Mouse (Mus musculus) kidney, adult 11 months (tissue): Measurements from ENCODE around the gene Olfr926.
"Not testable (repeated sequence)": the region's sequence is repeated elsewhere in the genome, so short reads cannot be mapped to it uniquely, and the experiment has no call there.

Source experiments
- DNase-seq: peaks from one replicate; pipeline ENCODE4 v3.0.0; 2022

Olfr926 gene

GRCm38 (mm10) chr9:38876826-38877225 is at the start of gene Olfr926:
TSS of gene Olfr926 (plus strand) at chr9:38877126.
- no peak for DNase-seq

- DNase-seq, result no peak
These were observed 43.9 kb upstream of the Olfr926 start for GRCm38 (mm10) chr9:38833027-38833426.

- DNase-seq, result no peak
These were observed 32.8 kb upstream of the Olfr926 start, which contains the start of gene Olfr924 for GRCm38 (mm10) chr9:38844149-38844548. TSS of gene Olfr924 (plus strand) at chr9:38844449.

- DNase-seq, result no peak
These were observed 22.2 kb upstream of the Olfr926 start, which contains the start of gene Olfr26 for GRCm38 (mm10) chr9:38854760-38855159. TSS of gene Olfr26 (plus strand) at chr9:38855060.

GRCm38 (mm10) chr9:38874880-38875279 is 2.0 kb upstream of the Olfr926 start:
- DNase-seq, result not testable (repeated sequence)
